Mouse (Mus musculus) embryonic fibroblast, embryonic 13.5 days (primary cell): ENCODE measurements at regions not wholly inside any gene's neighbourhood (a gene's known extent, or its start where the extent isn't known, plus 50 kb on each side); places are given as distances from the start of the nearest gene placed in this dataset.

Experiments
- CTCF ChIP-seq: IDR thresholded peaks from 2 replicates; pipeline ENCODE4 v1.5.1; 2011; ENCODE audit warnings: mild to moderate bottlenecking, control low read depth, low read length, moderate library complexity, borderline replicate concordance; ENCODE audit not compliant: insufficient read depth
- POLR2A ChIP-seq: IDR thresholded peaks from 2 replicates; pipeline ENCODE4 v1.6.1; 2011; ENCODE audit warnings: low read depth, mild to moderate bottlenecking, control low read depth, low read length, moderate library complexity

GRCm38 (mm10) chr8:24337635-24338034, 388.0 kb downstream of the Adam3 start:
- TF ChIP-seq POLR2A (no peak), CTCF (peak; percentile 28; the same call in 1 of the 2 replicates)
